Mouse (Mus musculus) brain, adult 2 months (tissue): ENCODE results near the gene Epha5.

Experiments
- DNase-seq: peaks from one replicate; pipeline ENCODE4 v3.0.0; 2011; ENCODE audit warnings: low read depth, low spot score

The Epha5 gene

GRCm38 (mm10) chr5:84313619-84314018 is 103.6 kb downstream of the Epha5 start:
- DNase-seq = no peak

GRCm38 (mm10) chr5:84298878-84299736 is 118.1 kb downstream of the Epha5 start:
- no peak for DNase-seq

DNA sequence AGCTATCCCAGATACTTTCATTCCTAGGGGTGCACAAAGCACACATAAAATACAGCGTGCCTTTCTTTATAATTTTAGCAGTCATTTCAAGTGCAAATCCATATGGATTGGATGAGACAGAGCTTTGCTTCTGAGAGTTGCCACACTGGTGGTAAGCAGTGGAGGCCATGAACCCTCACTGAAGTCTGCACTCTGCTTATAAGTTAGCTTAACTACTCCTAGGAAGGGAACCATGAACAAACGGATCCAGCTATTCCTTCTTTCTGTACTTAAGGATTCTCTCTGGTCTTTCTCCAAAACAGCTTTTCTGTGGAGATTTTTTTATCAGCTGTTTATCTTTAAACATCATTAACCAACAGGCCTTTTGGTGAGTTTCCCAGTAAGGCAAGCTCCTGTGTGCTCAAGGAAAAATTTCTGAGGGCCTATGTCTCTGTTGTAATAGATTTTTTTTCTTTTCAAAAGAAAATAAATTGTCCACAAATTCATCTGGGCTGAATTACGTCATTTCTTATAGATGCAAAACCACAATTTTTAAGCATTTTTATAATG is 127.7 kb downstream of the Epha5 start:
- no peak for DNase-seq

GRCm38 (mm10) chr5:84281290-84282017 is 135.7 kb downstream of the Epha5 start:
- no peak for DNase-seq

- no peak for DNase-seq
Observed at GRCm38 (mm10) chr5:84276996-84277395, 140.2 kb downstream of the Epha5 start.

DNA sequence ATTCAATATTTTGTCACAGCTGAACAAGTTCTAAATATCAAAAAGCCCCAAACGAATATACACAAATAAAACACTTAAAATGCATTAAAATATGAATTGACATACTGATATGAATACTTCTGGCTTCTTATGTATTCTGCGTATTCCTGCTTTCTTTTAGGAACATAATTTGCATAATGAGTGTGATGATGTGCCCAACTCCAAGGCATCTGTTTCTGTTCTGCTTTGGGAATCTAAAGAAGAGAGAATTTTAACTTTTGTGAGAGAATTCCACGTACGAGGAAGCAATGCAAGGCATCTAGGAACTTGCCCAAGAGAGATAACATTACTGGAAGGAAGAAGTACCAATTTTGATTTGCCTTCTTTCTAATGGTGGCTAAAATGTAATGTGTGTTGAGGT is 151.8 kb downstream of the Epha5 start:
- peak; percentile 58 for DNase-seq

GRCm38 (mm10) chr5:84263999-84264398 is 153.2 kb downstream of the Epha5 start:
- DNase-seq = no peak

DNA sequence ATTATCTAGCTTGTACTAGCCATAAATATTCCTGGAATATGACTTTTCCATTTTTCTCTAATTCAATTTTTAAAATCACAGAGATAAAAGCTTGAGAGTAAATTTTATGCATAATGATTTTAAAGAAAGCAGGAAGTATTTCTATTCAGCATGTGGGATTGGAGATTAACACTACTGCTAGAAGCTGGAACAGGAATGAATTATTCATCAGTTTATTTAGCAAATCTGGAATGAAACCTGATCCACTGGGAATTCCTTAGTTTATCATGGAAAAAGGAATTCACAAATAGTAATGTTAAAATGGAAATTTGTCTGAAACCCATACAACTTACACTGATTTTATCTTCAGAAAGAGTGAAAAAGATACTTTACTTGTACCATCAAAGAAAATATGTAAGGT is 187.2 kb downstream of the Epha5 start:
- peak; percentile 11 for DNase-seq

DNA sequence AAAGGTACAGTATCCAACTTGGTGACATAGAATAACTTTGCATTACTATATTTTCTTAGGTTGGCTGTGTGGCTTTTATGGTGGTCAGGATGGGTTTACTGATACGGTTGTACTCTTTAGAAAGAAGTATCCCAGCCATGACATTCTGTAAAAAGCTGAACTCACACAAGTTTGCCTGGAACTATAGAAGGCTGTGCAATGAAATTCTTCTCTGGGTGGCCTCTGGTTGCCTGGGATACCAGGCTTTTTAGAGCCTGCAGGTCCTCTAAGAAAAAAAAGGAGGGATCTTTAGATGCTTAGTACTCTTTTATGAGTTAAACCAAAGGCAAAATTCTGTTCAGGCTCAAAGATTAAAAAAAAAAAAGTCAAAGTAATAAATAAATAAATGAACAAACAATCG is 208.6 kb downstream of the Epha5 start:
- DNase-seq = no peak

- no peak for DNase-seq
Observed at GRCm38 (mm10) chr5:84193348-84193747, 223.8 kb downstream of the Epha5 start.

DNA sequence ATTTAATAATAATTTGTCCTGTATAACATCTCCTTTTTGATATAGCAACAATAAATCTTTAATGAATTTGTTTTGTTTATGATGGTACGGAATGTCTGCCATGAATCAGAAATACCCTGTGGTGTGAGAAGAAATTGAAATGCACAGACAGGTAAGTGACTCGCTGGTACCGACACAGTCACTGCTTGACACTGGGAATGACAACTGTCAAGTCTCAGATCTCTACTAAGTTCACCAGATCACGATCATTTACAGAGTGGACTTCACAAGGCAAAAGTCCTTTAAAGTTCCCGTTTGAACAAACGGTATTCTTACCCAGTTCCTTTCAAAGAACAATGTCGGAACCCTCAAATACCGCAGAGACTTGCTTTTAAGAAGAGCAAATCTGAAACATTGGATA is 233.0 kb downstream of the Epha5 start:
- peak; percentile 10 for DNase-seq

GRCm38 (mm10) chr5:84153095-84153494 is 264.1 kb downstream of the Epha5 start:
- DNase-seq = peak; percentile 23

DNA sequence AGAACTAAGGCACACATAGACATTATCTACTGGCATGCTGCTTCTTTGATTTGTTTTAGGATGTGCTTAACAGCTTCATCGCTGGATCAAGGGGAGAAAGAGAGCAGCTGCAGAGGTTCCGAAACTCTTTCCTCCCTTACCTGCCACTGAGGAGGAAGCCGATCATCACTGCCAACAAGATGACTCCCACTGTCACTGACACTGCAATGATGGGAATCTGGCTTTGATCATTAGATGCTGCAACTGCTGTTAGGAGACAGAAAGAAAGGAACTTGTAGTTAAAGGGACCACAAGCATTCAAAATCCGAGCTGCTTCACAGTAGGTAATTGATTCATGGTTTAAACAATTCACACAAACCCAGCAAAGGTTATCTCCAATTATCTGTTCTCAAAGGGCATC is 275.0 kb downstream of the Epha5 start:
- peak; percentile 20 for DNase-seq

DNA sequence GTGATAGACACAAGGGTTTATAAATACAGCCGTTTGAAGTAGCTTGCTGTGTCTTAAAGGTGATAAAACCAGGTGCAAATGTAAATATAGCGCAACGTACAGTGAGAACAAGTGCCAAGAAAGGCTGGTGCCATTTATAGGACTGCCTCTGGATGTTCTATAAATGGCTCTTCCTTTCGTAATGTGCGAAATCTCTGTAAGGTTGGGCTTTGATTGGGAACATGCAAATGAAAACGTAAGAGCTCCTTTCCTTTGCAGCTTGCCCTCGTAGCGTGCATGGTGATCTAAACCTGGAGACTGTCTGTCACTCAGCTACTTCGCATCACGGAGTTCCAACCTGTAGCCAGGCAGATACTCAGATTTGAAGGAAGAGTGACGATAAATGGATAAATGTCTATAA is 321.2 kb downstream of the Epha5 start:
- peak; percentile 61 for DNase-seq

DNA sequence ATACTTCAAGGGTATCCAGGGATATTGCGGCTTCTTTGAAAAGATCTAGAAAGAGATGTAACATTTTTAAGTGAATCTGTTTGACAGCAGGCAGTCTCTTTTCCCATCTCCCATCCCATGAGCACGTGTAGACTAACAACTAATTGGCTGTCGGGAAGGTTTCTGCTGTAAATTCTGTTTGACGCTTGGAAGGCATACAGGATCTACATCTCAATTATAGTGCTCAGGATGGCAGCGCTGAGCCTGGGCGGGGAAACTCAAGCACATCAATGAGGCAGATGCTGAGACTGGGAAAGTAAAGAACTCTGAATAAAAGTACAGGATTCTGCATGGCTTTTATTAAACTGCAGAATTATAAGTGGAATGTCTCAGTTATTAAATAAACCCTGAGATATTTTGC is 335.9 kb downstream of the Epha5 start:
- peak; percentile 8 for DNase-seq

GRCm38 (mm10) chr5:84070976-84071375 is 346.2 kb downstream of the Epha5 start:
- DNase-seq = no peak

DNA sequence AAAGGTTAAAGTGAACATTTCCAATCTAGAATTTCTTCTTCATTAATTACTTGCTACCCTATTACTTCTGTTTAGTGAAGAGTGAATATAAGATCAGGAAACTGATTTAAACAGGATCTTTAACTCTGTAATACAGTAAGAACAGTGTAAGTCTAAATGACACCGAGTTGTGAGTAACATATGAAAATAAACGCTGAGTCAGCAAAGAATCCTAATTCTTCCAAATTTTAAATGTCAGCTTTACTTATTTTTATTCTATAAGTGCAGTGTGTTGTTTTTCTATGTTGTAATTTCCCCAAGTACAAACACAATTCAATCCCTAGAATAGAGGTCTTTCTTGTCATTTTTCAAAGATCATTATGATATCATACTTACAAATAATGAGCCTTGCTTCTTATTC is 363.3 kb downstream of the Epha5 start:
- DNase-seq = no peak

DNA sequence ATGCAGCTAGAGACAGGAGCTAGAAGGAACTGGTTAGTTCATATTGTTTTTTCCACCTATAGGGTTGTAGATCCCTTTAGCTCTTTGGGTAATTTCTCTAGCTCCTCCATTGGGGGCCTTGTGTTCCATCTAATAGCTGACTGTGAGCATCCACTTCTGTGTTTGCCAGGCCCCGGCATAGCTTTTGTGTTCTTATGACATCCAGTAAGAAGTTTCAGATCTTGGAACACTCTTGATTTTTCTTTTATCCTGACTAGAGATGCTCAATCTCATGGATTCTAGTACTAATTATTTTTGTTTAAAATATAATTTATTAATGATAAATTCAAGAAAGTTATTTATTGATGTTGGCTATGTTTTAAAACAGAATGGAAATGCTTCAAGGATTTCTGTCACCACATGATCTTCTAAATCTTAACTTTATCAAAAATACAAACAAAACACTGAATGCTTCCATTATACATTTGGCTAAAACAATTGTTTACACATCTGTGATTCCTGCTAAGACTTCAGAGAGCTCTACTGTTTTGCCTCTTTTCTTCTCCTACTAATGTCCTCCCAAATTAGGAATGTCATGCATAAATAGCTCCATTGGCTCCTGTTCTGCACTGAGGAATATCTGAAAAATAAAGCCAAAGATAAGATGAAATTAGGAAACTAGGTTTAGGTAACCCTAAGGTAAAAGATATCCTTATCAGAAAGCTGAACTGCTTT is 379.8 kb downstream of the Epha5 start:
- no peak for DNase-seq
